Mouse (Mus musculus) liver, adult (tissue): ENCODE results near the gene Rtf2.

Source experiments
- GATA4 ChIP-seq: IDR thresholded peaks from 2 replicates; pipeline ENCODE4 v1.6.1; 2014; ENCODE audit warnings: mild to moderate bottlenecking, low read length; ENCODE audit not compliant: insufficient replicate concordance

Rtf2 gene

GRCm38 (mm10) chr2:172416218-172416617 is 24.1 kb upstream of the Rtf2 start:
- TF ChIP-seq GATA4 = no peak

GRCm38 (mm10) chr2:172416876-172417275 is 23.5 kb upstream of the Rtf2 start:
- no peak for TF ChIP-seq GATA4

GRCm38 (mm10) chr2:172418208-172418607 is 22.1 kb upstream of the Rtf2 start:
- no peak for TF ChIP-seq GATA4

- peak; percentile 92 for TF ChIP-seq GATA4
These were observed 9.7 kb upstream of the Rtf2 start for GRCm38 (mm10) chr2:172430609-172431008.

GRCm38 (mm10) chr2:172433746-172434145 is 6.6 kb upstream of the Rtf2 start:
- TF ChIP-seq GATA4 = no peak

- TF ChIP-seq GATA4 = no peak
These were observed 2.9 kb upstream of the Rtf2 start for GRCm38 (mm10) chr2:172437371-172437952.

- no peak for TF ChIP-seq GATA4
These were observed 267 bp downstream of the Rtf2 start for GRCm38 (mm10) chr2:172440640-172441005.

- TF ChIP-seq GATA4 = no peak
These were observed 820 bp downstream of the Rtf2 start for GRCm38 (mm10) chr2:172441176-172441575.

- TF ChIP-seq GATA4 = no peak
These were observed 5.3 kb downstream of the Rtf2 start for GRCm38 (mm10) chr2:172445617-172446016.

- no peak for TF ChIP-seq GATA4
These were observed 7.0 kb downstream of the Rtf2 start for GRCm38 (mm10) chr2:172447317-172447716.

GRCm38 (mm10) chr2:172448329-172448728 is 8.0 kb downstream of the Rtf2 start:
- no peak; the same call in 1 of the 2 replicates for TF ChIP-seq GATA4

GRCm38 (mm10) chr2:172450640-172451039 is 10.3 kb downstream of the Rtf2 start:
- no peak for TF ChIP-seq GATA4

GRCm38 (mm10) chr2:172452031-172452430 is 11.7 kb downstream of the Rtf2 start:
- TF ChIP-seq GATA4 = no peak

GRCm38 (mm10) chr2:172452458-172452857 is 12.1 kb downstream of the Rtf2 start:
- TF ChIP-seq GATA4 = no peak

GRCm38 (mm10) chr2:172458496-172458895 is 18.1 kb downstream of the Rtf2 start, which contains the start of gene Gcnt7:
TSS of gene Gcnt7 (minus strand) at chr2:172458596.
- no peak for TF ChIP-seq GATA4

- TF ChIP-seq GATA4 = no peak
These were observed 20.3 kb downstream of the Rtf2 start for GRCm38 (mm10) chr2:172460647-172461046.

GRCm38 (mm10) chr2:172462813-172463212 is 22.5 kb downstream of the Rtf2 start:
- TF ChIP-seq GATA4 = no peak
